Mouse (Mus musculus) liver, postnatal 0 days (tissue): Measurements from ENCODE around the gene Nrxn1.

Experiments
- CTCF ChIP-seq: sonication (generic); IDR thresholded peaks from 2 replicates; pipeline ENCODE4 v1.5.1; 2016; ENCODE audit warnings: antibody characterized with exemption, low read depth
- EP300 ChIP-seq: IDR thresholded peaks from 2 replicates; pipeline ENCODE4 v1.6.1; 2016; ENCODE audit warnings: antibody characterized with exemption, low read depth, mild to moderate bottlenecking

DNA sequence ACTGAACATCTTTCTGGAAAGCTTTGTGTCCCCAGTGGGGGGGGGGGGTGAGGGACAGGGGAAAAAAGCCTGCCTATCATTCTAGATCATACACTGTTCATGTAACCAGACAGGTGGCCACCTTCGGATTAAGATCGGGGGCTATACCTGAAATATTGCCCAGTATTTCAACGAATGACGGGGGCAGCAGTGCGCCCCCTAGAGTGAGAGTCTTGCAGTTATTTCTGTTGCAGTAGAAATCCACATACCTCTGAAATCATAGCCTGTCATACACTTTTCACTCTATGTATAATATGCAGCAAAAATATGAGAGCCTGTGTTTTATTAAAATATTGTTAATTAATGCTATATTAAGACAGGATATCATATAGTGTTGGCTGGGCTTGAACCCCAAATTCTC is 636.1 kb downstream of the Nrxn1 start:
- TF ChIP-seq CTCF (peak; percentile 17), EP300 (no peak)
